23 mouse cellular contexts compared by ENCODE assay signal in the genomic region with DNA sequence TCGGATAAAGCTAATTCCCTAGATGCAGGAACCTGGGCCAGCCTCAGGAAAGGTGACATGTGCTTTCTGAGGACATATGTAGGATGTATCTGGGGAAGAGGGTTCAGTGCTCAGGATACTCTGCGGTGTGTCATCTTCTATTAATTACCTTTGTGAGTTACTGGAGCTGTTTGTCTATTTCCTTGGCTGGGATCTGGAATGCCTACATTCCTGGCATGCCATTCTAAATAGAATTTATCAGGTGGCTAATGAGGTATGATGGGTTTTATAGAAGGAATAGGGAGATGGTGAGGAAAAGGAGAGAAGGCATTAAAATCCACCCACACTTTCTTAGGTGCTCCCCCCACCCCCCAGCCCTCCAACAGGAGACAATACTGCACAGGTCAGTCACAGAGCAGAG.
DNase-seq lines count a peak whose midpoint lies in the region; ATAC-seq and TF ChIP-seq lines count a peak whose summit lies in the region.
"Had no signal": no experiment of that assay in that cellular context is flagged by ENCODE, and none has a peak within 500 bp of the region (broad histone marks: within the 10 kb centered on the region; RNA-seq: fewer than 3 reads in every experiment).

No protein-coding gene starts in this region.

- no peak for DNase-seq in heart, embryonic 10.5 days (ENCODE audit: low spot score)
- no peak for DNase-seq in heart, adult 2 months
- DNase-seq in heart, postnatal 0 days (ENCODE audit: low spot score), result no peak
- DNase-seq in heart, postnatal 36 days, result no peak
- no peak for DNase-seq in spleen, adult 2 months (ENCODE audit: low read depth in 1 of 2, low spot score in 2 of 2)
- no peak for DNase-seq in spleen, adult 12 weeks (ENCODE audit: low spot score)
- DNase-seq in left cerebral cortex, postnatal 10 days (ENCODE audit: extremely low spot score in 1 of 2, low spot score in 2 of 2), result no peak
- DNase-seq in lung, adult 18-20 months, result no peak
- DNase-seq: adrenal gland, postnatal 36 days; cerebellum, adult 9-11 months; forebrain, postnatal 0 days; gastrocnemius, adult 2 months; heart, postnatal 4 days; kidney, adult 8-10 months; left cerebral cortex, postnatal 4 days; lung, postnatal 4 days; midbrain, embryonic 14.5 days had no signal

- H3K4me1 ChIP-seq in heart, embryonic 10.5 days, result peaks cover 59% of the 10 kb centered on the region
- peaks cover 5% of the 10 kb centered on the region for H3K4me1 ChIP-seq in heart, adult 2 months (ENCODE audit: control insufficient read depth, insufficient read depth, low read length)
- peaks cover 36% of the 10 kb centered on the region for H3K4me1 ChIP-seq in heart, postnatal 0 days (ENCODE audit: control insufficient read depth, insufficient read depth)
- peaks cover 27% of the 10 kb centered on the region for H3K4me1 ChIP-seq in spleen, adult 2 months (ENCODE audit: control insufficient read depth, insufficient read depth, insufficient read length)
- H3K4me1 ChIP-seq: neural tube, embryonic 12.5 days had no signal

- no peaks in the 10 kb centered on the region for H3K27me3 ChIP-seq in heart, embryonic 10.5 days (ENCODE audit: insufficient read depth, poor library complexity, severe bottlenecking)
- no peaks in the 10 kb centered on the region for H3K27me3 ChIP-seq in heart, adult 2 months (ENCODE audit: control insufficient read depth, insufficient read depth, low read length)
- no peaks in the 10 kb centered on the region for H3K27me3 ChIP-seq in heart, postnatal 0 days (ENCODE audit: control insufficient read depth, insufficient read depth, low read length)
- no peaks in the 10 kb centered on the region for H3K27me3 ChIP-seq in spleen, adult 2 months (ENCODE audit: control insufficient read depth, insufficient read depth, low read length)
- H3K27me3 ChIP-seq: limb, embryonic 15.5 days; liver, embryonic 15.5 days; neural tube, embryonic 12.5 days had no signal

- 50% methylated on average over 2 of the region's 2 CpGs for WGBS in heart, embryonic 10.5 days
- WGBS in heart, adult 2 months, result 58% methylated on average over 2 of the region's 2 CpGs
- WGBS in heart, postnatal 0 days, result 44% methylated on average over 2 of the region's 2 CpGs
- WGBS in spleen, adult 2 months, result 89% methylated on average over 2 of the region's 2 CpGs

- intact Hi-C loops in heart, adult 2 months (cut with DNase I), result no loop called here
- intact Hi-C loops in heart, postnatal 36 days (cut with DNase I), result no loop called here
- intact Hi-C loops in left cerebral cortex, postnatal 10 days (cut with DNase I), result no loop called here

- TF ChIP-seq POLR2A in heart, adult 2 months (IDR thresholded peaks at IDR 0.05; ENCODE audit: insufficient read depth, low read depth, low read length), result no peak
- no peak for TF ChIP-seq POLR2A in spleen, adult 2 months (IDR thresholded peaks at IDR 0.05; ENCODE audit: low read depth, low read length)

- no peak overlapping the region for H3K4me3 ChIP-seq in heart, embryonic 10.5 days
- H3K4me3 ChIP-seq in heart, adult 2 months, result no peak overlapping the region
- no peak overlapping the region for H3K4me3 ChIP-seq in heart, postnatal 0 days (ENCODE audit: low read depth, low read length)
- no peak overlapping the region for H3K4me3 ChIP-seq in spleen, adult 2 months (ENCODE audit: extremely low read depth, insufficient read depth, insufficient read length)
- H3K4me3 ChIP-seq: forebrain, embryonic 10.5 days; gastrocnemius, adult 2 months; left cerebral cortex, adult 2 months; limb, embryonic 15.5 days; liver, embryonic 15.5 days; neural tube, embryonic 12.5 days had no signal

- H3K79me2 ChIP-seq in heart, adult 2 months (replicated peaks; ENCODE audit: control insufficient read depth, insufficient read depth, low read length), result no peaks in the 10 kb centered on the region

- H3K27ac ChIP-seq in heart, embryonic 10.5 days, result peak overlapping the region; percentile 47; the same call in 1 of the 2 replicates
- no peak overlapping the region for H3K27ac ChIP-seq in heart, adult 2 months
- H3K27ac ChIP-seq in heart, postnatal 0 days (ENCODE audit: low read depth), result peak overlapping the region; percentile 62
- H3K27ac ChIP-seq in spleen, adult 2 months (ENCODE audit: insufficient read depth, low read length), result peak overlapping the region; percentile 65; the same call in 1 of the 2 replicates
- H3K27ac ChIP-seq: forebrain, embryonic 10.5 days; gastrocnemius, adult 2 months; hindbrain, embryonic 14.5 days; left cerebral cortex, adult 2 months; limb, embryonic 15.5 days; liver, embryonic 15.5 days; neural tube, embryonic 12.5 days had no signal

- TF ChIP-seq CTCF in heart, adult 2 months (IDR thresholded peaks at IDR 0.05), result no peak
- no peak for TF ChIP-seq CTCF in heart, postnatal 0 days (IDR thresholded peaks at IDR 0.05; ENCODE audit: low read depth)
- no peak for TF ChIP-seq CTCF in spleen, adult 2 months (IDR thresholded peaks at IDR 0.05; ENCODE audit: extremely low read depth, insufficient read depth, insufficient read length, insufficient replicate concordance)

- H3K9ac ChIP-seq in heart, adult 2 months (ENCODE audit: low read depth, low read length), result no peak overlapping the region
- H3K9ac ChIP-seq in heart, postnatal 0 days (replicated peaks; ENCODE audit: low read depth, low read length), result no peak overlapping the region
- H3K9ac ChIP-seq: forebrain, postnatal 0 days; hindbrain, embryonic 14.5 days; limb, embryonic 15.5 days; liver, embryonic 15.5 days; neural tube, embryonic 12.5 days had no signal

- H3K36me3 ChIP-seq in heart, embryonic 10.5 days, result no peaks in the 10 kb centered on the region
- no peaks in the 10 kb centered on the region; the same call in none of the 2 replicates for H3K36me3 ChIP-seq in heart, adult 2 months (ENCODE audit: control insufficient read depth, insufficient read depth, low read length)
- no peaks in the 10 kb centered on the region for H3K36me3 ChIP-seq in heart, postnatal 0 days (replicated peaks; ENCODE audit: control insufficient read depth, insufficient read depth, low read length)
- no peaks in the 10 kb centered on the region; the same call in 1 of the 2 replicates for H3K36me3 ChIP-seq in spleen, adult 2 months (ENCODE audit: control insufficient read depth, insufficient read depth, low read length)
- H3K36me3 ChIP-seq: forebrain, embryonic 10.5 days; limb, embryonic 15.5 days; liver, embryonic 15.5 days; neural tube, embryonic 12.5 days had no signal

- no peak overlapping the region for H3K4me2 ChIP-seq in heart, postnatal 0 days (ENCODE audit: low read depth, low read length)
- H3K4me2 ChIP-seq: hindbrain, embryonic 14.5 days; limb, embryonic 15.5 days; liver, embryonic 15.5 days; neural tube, embryonic 12.5 days had no signal

- ATAC-seq in heart, postnatal 0 days (ENCODE audit: insufficient read depth, low read depth), result no peak
- ATAC-seq: forebrain, postnatal 0 days had no signal

- no peak for TF ChIP-seq EP300 in heart, adult 2 months (IDR thresholded peaks at IDR 0.05; ENCODE audit: insufficient read depth, low read depth, low read length)
- TF ChIP-seq EP300 in heart, postnatal 0 days (IDR thresholded peaks at IDR 0.05; ENCODE audit: low read depth), result no peak

- H3K9me3 ChIP-seq in heart, embryonic 10.5 days, result no peaks in the 10 kb centered on the region
- no peaks in the 10 kb centered on the region for H3K9me3 ChIP-seq in heart, postnatal 0 days (replicated peaks; ENCODE audit: control insufficient read depth, low read length)
- H3K9me3 ChIP-seq: forebrain, embryonic 10.5 days; limb, embryonic 15.5 days; liver, embryonic 15.5 days; neural tube, embryonic 12.5 days had no signal
